Mouse (Mus musculus) CH12.LX (cell line): Measurements from ENCODE around the gene Calhm5. TPM values are rescaled to one million over a fixed set of nuclear protein-coding genes. Genes with fewer than 3 reads are reported as not detected.

Experiments used
- DNase-seq: peaks from one replicate; pipeline ENCODE4 v3.0.0-alpha.2; 2013; ENCODE audit errors: extremely low read depth
- H3K27ac ChIP-seq: 2 replicates; pipeline ENCODE4 v1.5.1; 2012; ENCODE audit warnings: low read depth, mild to moderate bottlenecking, control low read depth, moderate library complexity; ENCODE audit not compliant: insufficient read depth
- H3K27me3 ChIP-seq: replicated peaks from 2 replicates; pipeline ENCODE3; 2012; ENCODE audit warnings: inconsistent platforms
- H3K36me3 ChIP-seq, 2 experiments: replicated peaks in 1 of 2; 2 replicates each; pipeline versions ENCODE3 to v1.6.1; 2012; ENCODE audit warnings: inconsistent platforms in 1 of 2, low read length in 1 of 2, mild to moderate bottlenecking in 1 of 2, mixed read lengths in 1 of 2, moderate library complexity in 1 of 2; ENCODE audit not compliant: control insufficient read depth in 1 of 2, insufficient read depth in 1 of 2
- H3K4me1 ChIP-seq, 2 experiments: 2 replicates each; pipeline ENCODE4 v1.6.1; 2012; ENCODE audit warnings: inconsistent platforms in 1 of 2, moderate library complexity in 1 of 2; ENCODE audit not compliant: insufficient read depth in 2 of 2, control insufficient read depth in 1 of 2
- H3K4me2 ChIP-seq: 2 replicates; pipeline ENCODE4 v1.6.1; 2012; ENCODE audit warnings: low read depth, mild to moderate bottlenecking, control low read depth; ENCODE audit not compliant: poor library complexity, insufficient read depth, severe bottlenecking
- H3K4me3 ChIP-seq, 3 experiments: fragments of 150-350 bp in 1 of 3; sonication (generic) in 1 of 3; replicated peaks in 1 of 3; 2 replicates each; pipeline versions ENCODE3 to v1.5.1; 2011 to 2012; ENCODE audit warnings: low read depth in 2 of 3, low read length in 2 of 3, mild to moderate bottlenecking in 2 of 3, moderate library complexity in 2 of 3, control low read depth in 1 of 3, improper control_type of control experiment in 1 of 3, inconsistent platforms in 1 of 3, mixed read lengths in 1 of 3; ENCODE audit not compliant: poor library complexity in 1 of 3
- H3K79me2 ChIP-seq: replicated peaks from 2 replicates; pipeline ENCODE4 v1.6.1; 2012; ENCODE audit warnings: mild to moderate bottlenecking, moderate library complexity; ENCODE audit not compliant: control insufficient read depth, poor library complexity, insufficient read depth, severe bottlenecking; ENCODE audit errors: extremely low read depth
- H3K9ac ChIP-seq: 2 replicates; pipeline ENCODE4 v1.6.1; 2012; ENCODE audit warnings: low read depth, mild to moderate bottlenecking, control low read depth, moderate library complexity; ENCODE audit not compliant: insufficient read depth
- H3K9me3 ChIP-seq: replicated peaks from 2 replicates; pipeline ENCODE3; 2012; ENCODE audit warnings: low read length, inconsistent platforms, mixed read lengths
- CHD1 ChIP-seq: IDR thresholded peaks from 2 replicates; pipeline ENCODE4 v1.6.1; 2012; ENCODE audit warnings: low read depth, low read length, improper control_type of control experiment, inconsistent platforms
- CHD2 ChIP-seq: IDR thresholded peaks from 2 replicates; pipeline ENCODE4 v1.6.1; 2011; ENCODE audit warnings: low read length, improper control_type of control experiment
- ELF1 ChIP-seq: IDR thresholded peaks from 2 replicates; pipeline ENCODE4 v1.6.1; 2014; ENCODE audit warnings: low read depth, mild to moderate bottlenecking, inconsistent platforms, low read length, improper control_type of control experiment
- EP300 ChIP-seq: IDR thresholded peaks from 2 replicates; pipeline ENCODE4 v1.6.1; 2011; ENCODE audit warnings: low read length, improper control_type of control experiment
- GABPA ChIP-seq: IDR thresholded peaks from 2 replicates; pipeline ENCODE4 v1.6.1; 2012; ENCODE audit warnings: low read depth, low read length, improper control_type of control experiment, inconsistent platforms; ENCODE audit not compliant: insufficient replicate concordance
- HCFC1 ChIP-seq: IDR thresholded peaks from 2 replicates; pipeline ENCODE4 v1.6.1; 2012; ENCODE audit warnings: low read depth, mild to moderate bottlenecking, inconsistent platforms, low read length, improper control_type of control experiment
- IRF4 ChIP-seq: IDR thresholded peaks from 2 replicates; pipeline ENCODE4 v1.6.1; 2014; ENCODE audit warnings: low read depth, mild to moderate bottlenecking, inconsistent platforms, low read length, improper control_type of control experiment
- JUN ChIP-seq: IDR thresholded peaks from 2 replicates; pipeline ENCODE4 v1.6.1; 2011; ENCODE audit warnings: low read depth, mild to moderate bottlenecking, low read length, improper control_type of control experiment, moderate library complexity; ENCODE audit not compliant: insufficient read depth
- KAT2A ChIP-seq: IDR thresholded peaks from 2 replicates; pipeline ENCODE4 v1.6.1; 2012; ENCODE audit warnings: low read length, improper control_type of control experiment, inconsistent platforms; ENCODE audit not compliant: insufficient replicate concordance
- MAFK ChIP-seq: IDR thresholded peaks from 2 replicates; pipeline ENCODE4 v1.6.1; 2011; ENCODE audit warnings: low read length, improper control_type of control experiment; ENCODE audit not compliant: insufficient replicate concordance
- MAZ ChIP-seq: IDR thresholded peaks from 2 replicates; pipeline ENCODE4 v1.6.1; 2012; ENCODE audit warnings: low read depth, mild to moderate bottlenecking, inconsistent platforms, low read length, improper control_type of control experiment, moderate library complexity
- MYC ChIP-seq: IDR thresholded peaks from 2 replicates; pipeline ENCODE4 v1.6.1; 2011; ENCODE audit warnings: low read depth, mild to moderate bottlenecking, improper control_type of control experiment, low read length
- PAX5 ChIP-seq: IDR thresholded peaks from 2 replicates; pipeline ENCODE4 v1.6.1; 2012; ENCODE audit warnings: low read length, inconsistent platforms, mixed read lengths
- POLR2AphosphoS2 ChIP-seq: IDR thresholded peaks from 2 replicates; pipeline ENCODE4 v1.6.1; 2011; ENCODE audit warnings: low read depth, low read length, improper control_type of control experiment
- RAD21 ChIP-seq: IDR thresholded peaks from 2 replicates; pipeline ENCODE4 v1.6.1; 2011; ENCODE audit warnings: low read depth, mild to moderate bottlenecking, low read length, improper control_type of control experiment, moderate library complexity
- RCOR1 ChIP-seq: conservative IDR thresholded peaks from 2 replicates; pipeline ENCODE4 v1.6.1; 2012; ENCODE audit warnings: low read depth, mild to moderate bottlenecking, inconsistent platforms, low read length, improper control_type of control experiment
- TCF12 ChIP-seq: IDR thresholded peaks from 2 replicates; pipeline ENCODE4 v1.6.1; 2014; ENCODE audit warnings: low read depth, mild to moderate bottlenecking, inconsistent platforms, low read length, improper control_type of control experiment
- UBTF ChIP-seq: IDR thresholded peaks from 2 replicates; pipeline ENCODE4 v1.6.1; 2012; ENCODE audit warnings: low read depth, mild to moderate bottlenecking, inconsistent platforms, low read length, improper control_type of control experiment, moderate library complexity
- dilution Hi-C: fragments of 300-500 bp; cut with MboI; formaldehyde crosslinking; loops from 2 replicates; pipeline ENCODE4 v1.14.3; 2020; ENCODE audit warnings: low sequenced_read_pairs; ENCODE audit not compliant: extremely low pct_unique_long_range_greater_than_20kb, extremely low pct_ligation_motif_present
- in situ Hi-C: fragments of 300-500 bp; cut with MboI; formaldehyde crosslinking; loops from 3 replicates; pipeline ENCODE4 v1.14.3; 2019; ENCODE audit warnings: low sequenced_read_pairs, low pct_ligation_motif_present, low pct_unique_long_range_greater_than_20kb, mixed read lengths
- polyA plus RNA-seq: library from polyadenylated mRNA; unstranded; fragments of >175 nt; gene quantifications from 2 replicates; pipeline ENCODE4 v1.2.1, GENCODE M21; 2012; ENCODE audit warnings: low read depth; ENCODE audit not compliant: insufficient read length
- total RNA-seq, 2 experiments: library from RNA; depleted of rRNA; stranded (reverse); fragments of 300-350 nt in 1 of 2; fragments of >200 nt in 1 of 2; gene quantifications; 2 replicates each; pipeline ENCODE4 v1.2.3; 2012 to 2014

The Calhm5 gene
- total and polyA plus RNA-seq, 3 experiments: 0.09 to 0.28 TPM; not detected in 1

DNA sequence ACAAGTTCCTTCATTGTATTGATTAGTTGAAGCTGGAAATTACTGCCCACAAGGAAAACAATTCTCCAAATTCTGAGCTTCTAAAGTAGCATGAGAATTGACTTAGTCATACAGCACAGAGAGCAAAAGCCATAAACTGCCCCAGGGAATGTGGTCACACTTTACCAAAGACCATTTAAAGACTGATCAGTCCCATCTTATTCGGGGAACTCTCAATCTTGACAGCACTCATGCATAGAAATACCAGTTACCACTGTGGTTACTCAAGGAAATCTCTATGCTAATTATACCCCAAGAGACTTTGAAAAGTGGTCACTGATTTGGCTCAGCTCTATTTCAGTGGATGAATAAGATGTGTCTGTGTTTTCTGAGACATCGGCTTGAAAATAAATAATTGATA is 1.2 kb downstream of the Calhm5 start (continued):
- TF ChIP-seq IRF4: 0 out of 2 replicates have a peak, but pooled peaks have one; percentile 35

DNA sequence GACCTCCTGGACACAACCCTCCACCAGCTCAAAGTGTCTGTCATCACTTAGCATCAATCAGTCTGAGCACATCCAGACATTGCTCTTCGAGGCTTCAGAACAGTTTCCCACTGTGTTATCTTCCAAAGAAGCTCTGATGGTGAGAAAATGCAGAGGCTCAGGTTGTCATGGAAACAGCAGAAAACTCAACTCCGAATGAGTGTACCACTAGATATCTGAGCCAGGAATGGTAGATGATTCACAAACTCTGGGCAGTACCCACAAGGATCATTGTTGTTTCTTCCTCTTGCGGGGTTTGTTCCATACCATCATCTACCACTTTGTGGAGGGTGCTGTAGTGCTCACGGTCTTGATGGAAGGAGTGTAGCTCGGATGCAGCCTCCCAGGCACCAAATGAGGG is 4.4 kb downstream of the Calhm5 start:
- Histone ChIP-seq H3K4me3 (no peak overlapping the region), H3K36me3 (no peaks in the 10 kb centered on the region), H3K9me3 (no peaks in the 10 kb centered on the region), H3K4me1 (peaks cover 4 to 39% of the 10 kb centered on the region in 2 experiments; a peak in 3 of 4 replicates), H3K9ac (no peak overlapping the region), H3K79me2 (no peaks in the 10 kb centered on the region), H3K4me2 (no peak overlapping the region)
- DNase-seq: no peak
- in situ Hi-C loops (no loop called here), dilution Hi-C loops (no loop called here)
- TF ChIP-seq MYC (no peak), PAX5 (no peak), MAZ (no peak), GABPA (no peak), MAFK (no peak), KAT2A (no peak), ELF1 (no peak), CHD1 (no peak), POLR2AphosphoS2 (no peak), EP300 (no peak)
- TF ChIP-seq, all 38 proteins: peak for 0
- H3K27me3 ChIP-seq: peaks cover 13% of the 10 kb centered on the region
- no peak overlapping the region for H3K27ac ChIP-seq

DNA sequence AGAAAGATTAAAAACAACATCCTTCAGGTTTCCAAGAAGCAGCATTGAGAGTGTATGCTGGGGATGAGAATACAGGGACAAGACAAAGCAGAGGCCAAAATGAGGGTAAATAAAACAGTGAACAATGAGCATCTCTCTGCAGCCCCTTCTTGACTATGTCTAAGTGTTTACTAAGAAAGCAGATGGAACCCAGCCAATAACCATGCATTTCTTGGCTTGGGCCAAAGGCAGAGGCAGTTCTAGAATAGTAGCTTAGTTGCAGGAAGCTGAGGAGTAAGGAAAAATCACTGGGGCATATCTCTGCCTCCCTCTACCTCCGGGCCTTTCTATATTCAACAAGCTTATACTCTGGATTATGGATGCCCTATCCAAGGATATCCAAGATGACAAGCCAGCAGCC is 5.8 kb downstream of the Calhm5 start:
- dilution Hi-C loops (no loop called here), in situ Hi-C loops (no loop called here)
- no peaks in the 10 kb centered on the region for H3K79me2 ChIP-seq
- no peaks in the 10 kb centered on the region for H3K9me3 ChIP-seq
- H3K4me1 ChIP-seq: peaks cover 0 to 28% of the 10 kb centered on the region in 2 experiments; a peak in 3 of 4 replicates
- H3K36me3 ChIP-seq: no peaks in the 10 kb centered on the region
- H3K27ac ChIP-seq: no peak overlapping the region
- peaks cover 13% of the 10 kb centered on the region for H3K27me3 ChIP-seq
- DNase-seq: no peak
- no peak overlapping the region for H3K9ac ChIP-seq
- H3K4me2 ChIP-seq: no peak overlapping the region
- H3K4me3 ChIP-seq: no peak overlapping the region
- TF ChIP-seq HCFC1 (no peak), POLR2AphosphoS2 (no peak), CHD2 (no peak), EP300 (no peak), UBTF (no peak), TCF12 (no peak), PAX5 (no peak), RCOR1 (no peak), RAD21 (no peak), ELF1 (no peak), JUN (no peak)
- TF ChIP-seq, all 38 proteins: peak for 0
